Mouse (Mus musculus): ENCODE data around the gene Neurod4.

DNA sequence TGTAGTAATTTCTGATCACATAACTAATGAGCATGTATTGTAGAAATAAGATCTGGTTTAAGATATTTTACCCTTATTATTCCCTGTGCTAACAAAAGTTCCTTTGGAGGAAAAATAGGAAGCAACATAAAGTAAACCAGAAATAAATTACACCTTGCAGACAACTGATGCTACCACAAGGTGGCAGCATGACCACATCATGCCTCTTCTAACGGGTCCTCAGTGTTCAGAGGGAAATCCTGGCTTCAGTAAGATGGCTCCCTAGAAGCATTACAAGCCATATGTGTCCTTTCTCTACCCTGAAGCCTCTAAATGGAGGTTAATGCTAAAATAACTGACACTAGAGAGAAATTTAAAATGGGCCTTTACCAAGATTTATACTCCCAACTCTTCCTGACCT is 51.8 kb downstream of the Neurod4 start:
- TF ChIP-seq GATA1 (IDR thresholded peaks at IDR 0.05; ENCODE audit: borderline replicate concordance, low read length) (no peak), FLI1 (IDR thresholded peaks at IDR 0.05; ENCODE audit: low read length) (no peak)

Data from megakaryocyte, embryonic 14.5 days (primary cell).